Mouse (Mus musculus) embryonic facial prominence, embryonic 12.5 days (tissue): Measurements from ENCODE around the gene Rer1. TPM values are rescaled to one million over a fixed set of nuclear protein-coding genes. Genes with fewer than 3 reads are reported as not detected.
A peak's percentile ranks its signal among the peaks of the same experiment; 100 is the strongest.

Experiments
- ATAC-seq: fragments of 200-750 bp; cut with Nextera tagmentation; 2 replicates; pipeline ENCODE4 v1.8.0; 2017; ENCODE audit not compliant: insufficient number of reproducible peaks, insufficient read depth, low FRiP score, low TSS enrichment
- H3K27ac ChIP-seq: fragments of 300-500 bp; sonication (generic); 2 replicates; pipeline ENCODE4 v1.5.1; 2016; ENCODE audit warnings: mild to moderate bottlenecking
- H3K27me3 ChIP-seq: fragments of 300-500 bp; sonication (generic); 2 replicates; pipeline ENCODE4 v1.6.1; 2016; ENCODE audit warnings: mild to moderate bottlenecking, moderate library complexity
- H3K36me3 ChIP-seq: fragments of 300-500 bp; sonication (generic); 2 replicates; pipeline ENCODE4 v1.6.1; 2016; ENCODE audit warnings: mild to moderate bottlenecking
- H3K4me1 ChIP-seq: fragments of 300-500 bp; sonication (generic); 2 replicates; pipeline ENCODE4 v1.6.1; 2016
- H3K4me2 ChIP-seq: fragments of 300-500 bp; sonication (generic); replicated peaks from 2 replicates; pipeline ENCODE4 v1.6.1; 2016; ENCODE audit warnings: mild to moderate bottlenecking, moderate library complexity
- H3K4me3 ChIP-seq: fragments of 300-500 bp; sonication (generic); 2 replicates; pipeline ENCODE4 v1.5.1; 2016; ENCODE audit warnings: mild to moderate bottlenecking
- H3K9ac ChIP-seq: fragments of 300-500 bp; sonication (generic); 2 replicates; pipeline ENCODE4 v1.6.1; 2016; ENCODE audit warnings: mild to moderate bottlenecking, moderate library complexity
- H3K9me3 ChIP-seq: fragments of 300-500 bp; sonication (generic); 2 replicates; pipeline ENCODE4 v1.6.1; 2016; ENCODE audit warnings: mild to moderate bottlenecking, moderate library complexity
- WGBS: fragments of 180-500 bp; shearing (Covaris S2); methylation state at CpG from one replicate; pipeline ENCODE4 v1.1.7; 2016; 5-methylcytosine and 5-hydroxymethylcytosine counted together
- polyA plus RNA-seq: library from polyadenylated mRNA; unstranded; fragments of >200 nt; fragmentation: Nextera tagmentation; extraction: Ambion mirVana; gene quantifications from 2 replicates; pipeline ENCODE4 v1.2.1, GENCODE M21; 2016

The Rer1 gene
- 139 and 143 TPM in 2 replicates for polyA plus RNA-seq

DNA sequence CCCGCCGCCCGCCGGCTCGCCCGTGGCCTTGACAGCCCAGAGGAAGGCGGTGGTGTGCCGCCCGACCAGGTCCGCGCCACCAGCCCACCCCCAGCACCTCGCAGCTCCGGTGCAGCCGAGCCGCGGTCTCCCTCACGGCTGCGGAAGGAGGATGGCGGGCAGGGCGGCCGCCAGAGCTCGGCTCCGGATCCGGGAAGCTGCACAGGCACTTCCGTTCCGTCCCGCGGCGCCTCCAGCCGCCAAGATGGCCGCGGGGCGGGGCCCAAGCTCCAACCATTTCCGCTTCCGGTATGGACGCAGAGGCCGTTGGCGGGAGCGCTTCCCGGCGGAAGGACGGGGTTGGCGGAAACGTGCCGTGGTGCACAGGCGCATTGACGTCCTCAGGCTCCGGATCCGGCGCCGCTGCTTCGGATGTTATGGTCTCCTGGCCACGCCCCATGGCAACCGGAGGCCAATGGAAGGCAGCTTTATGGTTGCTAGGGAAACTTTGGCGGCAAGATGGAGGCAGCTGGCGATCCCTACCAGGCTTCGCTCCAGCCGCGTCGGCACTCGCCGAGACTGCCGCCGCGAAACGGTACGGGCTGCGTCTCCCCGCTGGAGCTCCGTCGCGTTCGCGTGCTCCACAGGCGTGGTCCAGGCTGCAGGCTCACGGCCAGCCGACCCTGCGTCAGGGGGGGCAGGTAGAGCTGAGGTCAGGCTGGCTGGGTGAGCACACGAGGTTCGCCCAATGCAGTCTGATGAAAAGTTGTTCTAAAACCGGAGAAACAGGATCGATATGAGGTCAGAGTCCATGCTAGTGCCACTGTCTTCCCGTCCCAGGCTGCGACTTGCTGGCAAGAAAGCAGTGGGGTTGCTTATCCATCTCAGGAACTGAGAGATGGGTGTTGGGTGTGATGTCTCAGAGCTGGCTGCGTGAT, at the start of gene Rer1, which contains the start of gene Morn1:
TSS of gene Rer1 (minus strand) at position 275 of the 917 bp plus-strand sequence.
TSS of gene Morn1 (plus strand) at position 470 of the 917 bp plus-strand sequence.
- Histone ChIP-seq H3K36me3 (peaks cover 28% of the 10 kb centered on the region), H3K4me3 (peak within 1 kb of the TSS; percentile 98), H3K9me3 (no peaks in the 10 kb centered on the region), H3K27me3 (no peaks in the 10 kb centered on the region), H3K27ac (peak within 1 kb of the TSS; percentile 93), H3K9ac (peak within 1 kb of the TSS; percentile 95), H3K4me1 (peaks cover 20% of the 10 kb centered on the region), H3K4me2 (peak within 1 kb of the TSS; percentile 98)
- under 1% methylated on average over 83 of the region's 85 CpGs for WGBS
- ATAC-seq = peak; percentile 93

GRCm38 (mm10) chr4:155134686-155135172, 48.5 kb upstream of the Rer1 start:
- no peaks in the 10 kb centered on the region for H3K36me3 ChIP-seq
- no peak overlapping the region for H3K9ac ChIP-seq
- H3K4me3 ChIP-seq = no peak overlapping the region
- H3K4me2 ChIP-seq = no peak overlapping the region
- WGBS = 83% methylated on average over 7 of the region's 7 CpGs
- H3K9me3 ChIP-seq = no peaks in the 10 kb centered on the region
- no peak for ATAC-seq
- H3K27ac ChIP-seq = peak overlapping the region; percentile 78
- H3K4me1 ChIP-seq = peaks cover 49% of the 10 kb centered on the region
- no peaks in the 10 kb centered on the region for H3K27me3 ChIP-seq

DNA sequence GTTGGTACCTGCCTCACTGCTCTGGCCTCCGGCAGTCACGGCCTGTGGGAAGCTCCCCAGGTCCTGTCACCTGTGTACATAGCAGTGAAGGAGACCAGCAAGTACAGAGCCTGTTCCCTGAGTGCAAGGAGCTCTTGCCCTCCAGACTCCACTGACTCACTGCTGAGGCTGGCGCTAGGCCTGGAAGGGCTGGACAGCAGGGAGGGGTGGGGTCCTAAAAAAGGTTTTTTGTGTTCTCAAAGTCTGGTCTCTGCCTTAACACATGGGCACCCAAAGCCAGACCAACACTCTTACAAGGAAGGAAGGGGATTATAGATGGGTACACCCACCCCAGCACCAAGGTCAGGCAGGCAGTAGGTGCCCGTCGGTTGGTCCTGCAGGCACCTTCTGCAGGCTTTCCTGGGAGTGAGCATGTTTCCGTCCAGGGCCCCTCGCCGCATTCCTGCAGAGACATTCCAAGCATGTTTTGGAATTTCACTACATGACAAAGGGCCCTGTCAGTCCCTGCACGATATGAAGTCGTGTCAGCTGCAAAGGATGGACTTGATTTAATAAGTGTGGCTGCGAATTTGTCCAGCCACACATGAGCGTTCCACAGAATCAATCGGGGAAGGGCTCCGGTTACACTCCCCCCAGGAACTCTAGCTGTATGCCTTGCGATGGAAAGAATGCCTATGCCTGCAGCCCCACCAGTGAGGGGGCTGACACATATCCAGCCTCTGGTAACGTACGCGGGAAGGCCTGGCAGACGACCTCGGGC, 47.7 kb upstream of the Rer1 start:
- Histone ChIP-seq H3K9ac (no peak overlapping the region; the same call in 1 of the 2 replicates), H3K27me3 (no peaks in the 10 kb centered on the region), H3K4me3 (no peak overlapping the region), H3K27ac (peak overlapping the region; percentile 78), H3K4me1 (peaks cover 53% of the 10 kb centered on the region), H3K36me3 (no peaks in the 10 kb centered on the region), H3K9me3 (no peaks in the 10 kb centered on the region), H3K4me2 (0 out of 2 replicates have a peak overlapping the region, but pooled peaks have one; percentile 18)
- peak; percentile 55; the same call in 1 of the 2 replicates for ATAC-seq
- WGBS = 14% methylated on average over 20 of the region's 20 CpGs

GRCm38 (mm10) chr4:155133188-155133587, 47.0 kb upstream of the Rer1 start:
- H3K4me3 ChIP-seq = no peak overlapping the region
- peak overlapping the region; percentile 78 for H3K27ac ChIP-seq
- no peak overlapping the region for H3K9ac ChIP-seq
- no peaks in the 10 kb centered on the region for H3K27me3 ChIP-seq
- no peaks in the 10 kb centered on the region for H3K36me3 ChIP-seq
- H3K4me1 ChIP-seq = peaks cover 53% of the 10 kb centered on the region
- H3K4me2 ChIP-seq = no peak overlapping the region
- H3K9me3 ChIP-seq = no peaks in the 10 kb centered on the region
- no peak for ATAC-seq
- 25% methylated on average over 3 of the region's 3 CpGs for WGBS

GRCm38 (mm10) chr4:155130616-155131015, 44.4 kb upstream of the Rer1 start:
- Histone ChIP-seq H3K27ac (peak overlapping the region; percentile 64), H3K4me3 (no peak overlapping the region), H3K36me3 (no peaks in the 10 kb centered on the region), H3K27me3 (no peaks in the 10 kb centered on the region), H3K9ac (no peak overlapping the region), H3K9me3 (no peaks in the 10 kb centered on the region), H3K4me1 (peaks cover 45% of the 10 kb centered on the region), H3K4me2 (no peak overlapping the region)
- no peak for ATAC-seq
- WGBS = 57% methylated on average over 7 of the region's 7 CpGs

DNA sequence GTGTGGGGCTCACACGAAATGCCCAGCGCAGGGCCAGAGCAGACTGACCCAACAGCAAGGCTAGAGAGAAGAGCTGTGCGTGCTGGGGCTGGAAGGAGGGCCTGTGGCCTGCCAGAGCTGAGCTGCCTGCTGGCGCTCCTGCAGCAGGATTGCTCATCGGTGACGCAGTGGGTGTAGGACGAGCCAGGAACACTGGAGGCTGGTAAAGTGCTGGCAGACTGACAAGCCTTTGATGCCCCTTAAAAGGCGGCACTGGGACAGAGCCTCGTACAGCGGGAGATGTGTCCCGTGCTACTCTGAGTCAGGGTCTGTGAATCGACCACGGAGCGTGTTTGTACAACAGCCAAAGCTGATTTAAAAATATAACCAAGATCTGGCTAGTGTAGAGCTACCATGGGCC, 43.8 kb upstream of the Rer1 start:
- Histone ChIP-seq H3K27me3 (no peaks in the 10 kb centered on the region), H3K36me3 (no peaks in the 10 kb centered on the region), H3K9ac (no peak overlapping the region), H3K4me2 (no peak overlapping the region), H3K4me3 (no peak overlapping the region), H3K9me3 (no peaks in the 10 kb centered on the region), H3K27ac (peak overlapping the region; percentile 64), H3K4me1 (peaks cover 42% of the 10 kb centered on the region)
- 72% methylated on average over 14 of the region's 14 CpGs for WGBS
- ATAC-seq = no peak

DNA sequence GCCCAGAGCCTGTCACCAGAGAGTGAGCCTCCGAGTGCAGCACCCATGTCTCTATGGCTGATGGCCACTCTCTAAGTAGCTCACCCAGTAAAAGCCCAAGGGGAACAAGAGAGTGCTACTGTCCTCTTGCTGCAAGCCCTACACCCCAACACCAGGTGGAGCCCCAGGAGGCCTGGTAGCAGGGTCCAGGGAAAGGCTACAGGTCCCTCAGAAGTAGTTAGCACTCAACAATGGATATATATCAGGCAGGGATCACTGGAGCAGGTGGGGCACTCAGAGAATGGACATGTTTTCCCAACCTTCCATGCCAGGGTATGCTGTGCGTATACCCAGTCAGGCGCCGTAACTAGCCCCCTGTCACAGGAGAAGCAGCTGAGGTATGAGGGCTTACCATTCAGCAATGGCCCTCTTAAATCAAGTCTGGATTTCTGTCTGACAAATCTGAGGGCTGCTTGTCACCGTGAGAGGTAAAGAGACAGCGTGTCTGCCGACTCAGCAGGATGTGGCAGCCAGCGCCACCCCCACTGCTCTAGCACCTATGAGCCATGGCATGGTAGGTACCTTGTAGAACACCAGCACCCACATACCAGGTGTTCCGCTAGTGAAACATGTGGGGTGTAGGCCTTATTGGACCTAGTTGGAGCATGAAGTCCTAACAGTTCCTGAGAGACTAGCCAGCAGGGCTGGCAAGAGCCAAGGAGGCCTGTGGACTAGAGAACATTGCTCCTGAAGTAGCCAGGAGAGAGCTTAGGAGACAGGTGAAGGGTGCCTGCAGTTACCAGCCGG, 43.1 kb upstream of the Rer1 start:
- no peaks in the 10 kb centered on the region for H3K36me3 ChIP-seq
- no peak for ATAC-seq
- no peak overlapping the region for H3K9ac ChIP-seq
- WGBS = 96% methylated on average over 10 of the region's 10 CpGs
- H3K4me1 ChIP-seq = peaks cover 41% of the 10 kb centered on the region
- no peak overlapping the region for H3K4me2 ChIP-seq
- no peaks in the 10 kb centered on the region for H3K9me3 ChIP-seq
- no peak overlapping the region for H3K4me3 ChIP-seq
- no peaks in the 10 kb centered on the region for H3K27me3 ChIP-seq
- H3K27ac ChIP-seq = peak overlapping the region; percentile 64; the same call in 1 of the 2 replicates

- no peaks in the 10 kb centered on the region for H3K27me3 ChIP-seq
- H3K4me3 ChIP-seq = no peak overlapping the region
- H3K27ac ChIP-seq = no peak overlapping the region
- no peak for ATAC-seq
- WGBS = 89% methylated on average over 15 of the region's 15 CpGs
- no peak overlapping the region for H3K4me2 ChIP-seq
- no peaks in the 10 kb centered on the region for H3K36me3 ChIP-seq
- H3K9ac ChIP-seq = no peak overlapping the region
- H3K9me3 ChIP-seq = no peaks in the 10 kb centered on the region
- H3K4me1 ChIP-seq = peaks cover 34% of the 10 kb centered on the region
Observed at GRCm38 (mm10) chr4:155128411-155128810, 42.2 kb upstream of the Rer1 start.

DNA sequence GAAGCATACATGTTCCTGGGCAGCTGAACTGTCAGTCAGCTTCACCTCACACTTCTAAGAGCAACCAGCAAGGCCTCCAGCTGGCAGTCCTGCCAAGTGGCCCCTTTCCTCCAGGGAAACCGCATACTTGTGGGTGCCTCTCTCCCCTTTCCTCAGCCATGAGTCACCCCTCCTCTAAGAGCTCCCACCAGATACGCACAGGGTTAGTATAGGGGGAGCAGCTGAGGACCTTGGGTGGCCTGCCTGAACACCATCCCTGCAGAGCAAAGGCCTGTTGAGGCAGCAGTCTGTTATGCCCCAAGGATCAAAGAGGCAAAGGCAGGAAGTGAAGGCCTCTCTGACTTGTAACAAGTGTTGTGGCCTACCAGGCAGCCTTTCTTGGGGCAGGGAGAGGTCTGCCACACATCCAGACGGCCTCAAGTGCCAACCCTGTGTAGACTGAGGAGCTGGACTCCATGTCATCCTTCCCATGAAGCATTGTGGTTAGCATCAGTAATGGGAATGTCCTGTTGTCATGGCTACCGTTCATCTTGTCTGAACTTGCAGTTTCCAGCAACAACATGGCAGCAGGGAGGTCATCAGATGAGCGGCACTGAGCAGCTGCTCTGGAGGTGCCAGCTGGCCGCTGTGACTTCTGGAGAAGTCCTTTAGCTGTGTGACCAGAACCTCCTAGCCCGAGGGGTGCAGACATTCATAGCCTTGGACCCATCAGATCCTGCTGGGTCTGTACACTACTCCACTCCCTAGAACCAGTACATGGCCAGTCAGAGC, 40.6 kb upstream of the Rer1 start:
- Histone ChIP-seq H3K27ac (0 out of 2 replicates have a peak overlapping the region, but pooled peaks have one; percentile 5), H3K9me3 (no peaks in the 10 kb centered on the region), H3K4me2 (no peak overlapping the region), H3K4me3 (no peak overlapping the region), H3K4me1 (peaks cover 43% of the 10 kb centered on the region), H3K27me3 (no peaks in the 10 kb centered on the region), H3K36me3 (no peaks in the 10 kb centered on the region), H3K9ac (no peak overlapping the region)
- ATAC-seq = no peak
- WGBS = 71% methylated on average over 7 of the region's 7 CpGs

- Histone ChIP-seq H3K27me3 (no peaks in the 10 kb centered on the region), H3K9ac (no peak overlapping the region), H3K4me1 (peaks cover 43% of the 10 kb centered on the region), H3K4me2 (no peak overlapping the region), H3K27ac (no peak overlapping the region), H3K36me3 (no peaks in the 10 kb centered on the region), H3K4me3 (no peak overlapping the region), H3K9me3 (no peaks in the 10 kb centered on the region)
- ATAC-seq = no peak
- WGBS = 85% methylated on average over 5 of the region's 5 CpGs
Observed at GRCm38 (mm10) chr4:155126194-155126593, 40.0 kb upstream of the Rer1 start.
